Mouse (Mus musculus) layer of hippocampus, postnatal 36 days (tissue): ENCODE measurements at regions not wholly inside any gene's neighbourhood (a gene's known extent, or its start where the extent isn't known, plus 50 kb on each side); places are given as distances from the start of the nearest gene placed in this dataset.

ENCODE experiments used
- DNase-seq, 2 experiments: peaks; one replicate each; pipeline ENCODE4 v3.0.0; 2022

- no peak for DNase-seq
Observed at GRCm38 (mm10) chr2:117825088-117825487, 286.6 kb upstream of the Thbs1 start.

GRCm38 (mm10) chr2:117827278-117827677 lies 284.4 kb upstream of the Thbs1 start:
- no peak for DNase-seq

DNA sequence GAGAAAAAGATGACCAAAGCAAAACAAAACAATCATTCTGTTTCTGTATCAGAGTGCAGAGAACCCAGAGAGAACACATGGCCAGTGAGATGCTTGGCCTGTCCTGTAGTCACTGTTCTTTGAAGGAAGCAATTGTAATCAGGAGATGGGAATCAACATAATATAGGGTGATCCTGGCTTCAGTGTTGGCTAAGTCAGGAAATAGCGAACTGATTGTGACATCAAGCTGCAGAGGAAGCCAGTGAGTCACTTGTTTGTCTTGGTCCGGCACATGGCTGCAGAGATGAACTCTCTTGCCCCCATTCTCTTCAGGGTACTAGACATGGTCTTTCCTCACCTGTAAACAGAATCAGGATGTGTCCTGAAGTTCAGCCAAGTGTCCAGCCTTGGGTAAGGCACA lies 273.3 kb upstream of the Thbs1 start:
- no peak for DNase-seq

- no peak for DNase-seq
Observed at GRCm38 (mm10) chr2:117840406-117840805, 271.3 kb upstream of the Thbs1 start.

- no peak for DNase-seq
Observed at GRCm38 (mm10) chr2:117842309-117842986, 269.2 kb upstream of the Thbs1 start.

DNA sequence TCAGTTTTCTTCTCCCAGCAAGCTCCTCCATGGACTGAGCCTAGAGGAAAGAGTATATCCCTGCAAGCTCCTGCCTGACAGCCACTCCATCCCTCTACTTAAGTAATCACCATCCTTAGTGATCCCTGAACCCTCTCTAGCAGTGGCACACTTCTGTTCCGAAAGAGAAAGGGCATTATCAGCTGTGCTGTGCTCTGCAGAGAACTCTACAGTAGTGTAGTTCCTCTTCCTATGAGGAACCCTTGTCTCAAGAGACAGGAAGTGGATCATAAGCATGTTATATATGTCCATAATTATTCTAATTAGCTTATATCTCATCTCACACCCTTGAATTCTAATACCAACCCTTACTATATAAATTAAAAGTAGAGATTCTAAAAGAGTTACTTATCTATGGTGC lies 259.2 kb upstream of the Thbs1 start:
- no peak for DNase-seq

DNA sequence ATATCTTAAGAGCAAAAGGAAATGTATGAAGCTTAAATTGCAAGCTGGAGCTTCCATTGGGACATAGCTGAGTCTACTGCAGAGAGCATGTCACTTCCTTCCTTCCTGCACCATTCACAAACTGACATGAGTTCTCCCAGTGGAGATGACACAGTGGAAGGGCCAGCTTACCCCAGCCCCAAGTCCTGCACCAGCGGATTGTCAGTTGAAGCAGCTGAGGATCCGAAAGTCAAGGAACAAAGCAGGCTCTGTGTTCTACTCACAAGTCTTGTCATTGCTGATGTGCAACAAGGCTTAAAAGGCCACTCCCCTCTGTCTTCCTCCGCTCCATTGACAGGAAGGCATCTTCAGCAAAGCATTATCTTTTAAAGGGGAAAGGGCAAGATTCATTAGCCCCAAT lies 249.4 kb upstream of the Thbs1 start:
- DNase-seq, result no peak

GRCm38 (mm10) chr2:117865119-117865518 lies 246.6 kb upstream of the Thbs1 start:
- DNase-seq, result no peak

GRCm38 (mm10) chr2:117866946-117867345 lies 244.7 kb upstream of the Thbs1 start:
- no peak for DNase-seq

GRCm38 (mm10) chr2:117867409-117867808 lies 244.3 kb upstream of the Thbs1 start:
- no peak for DNase-seq

DNA sequence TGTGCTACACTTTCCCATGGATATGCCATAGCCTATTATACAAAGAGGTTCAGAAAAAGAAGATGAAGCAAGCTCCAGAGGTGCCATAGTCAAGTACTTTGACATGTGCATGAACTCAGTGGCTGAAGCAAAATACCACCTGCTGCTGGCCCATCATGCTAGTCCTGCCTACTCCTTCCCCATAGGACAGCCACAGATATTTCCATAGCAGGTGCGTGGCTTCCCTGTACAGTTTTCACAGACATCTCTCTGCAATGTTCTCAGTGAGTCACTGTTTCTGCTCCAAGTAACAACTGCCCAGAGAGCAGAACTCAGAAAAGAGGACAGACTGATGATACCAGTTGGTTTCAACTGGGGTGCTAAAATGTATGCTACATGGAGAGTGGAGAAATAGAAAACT lies 242.8 kb upstream of the Thbs1 start:
- no peak for DNase-seq

DNA sequence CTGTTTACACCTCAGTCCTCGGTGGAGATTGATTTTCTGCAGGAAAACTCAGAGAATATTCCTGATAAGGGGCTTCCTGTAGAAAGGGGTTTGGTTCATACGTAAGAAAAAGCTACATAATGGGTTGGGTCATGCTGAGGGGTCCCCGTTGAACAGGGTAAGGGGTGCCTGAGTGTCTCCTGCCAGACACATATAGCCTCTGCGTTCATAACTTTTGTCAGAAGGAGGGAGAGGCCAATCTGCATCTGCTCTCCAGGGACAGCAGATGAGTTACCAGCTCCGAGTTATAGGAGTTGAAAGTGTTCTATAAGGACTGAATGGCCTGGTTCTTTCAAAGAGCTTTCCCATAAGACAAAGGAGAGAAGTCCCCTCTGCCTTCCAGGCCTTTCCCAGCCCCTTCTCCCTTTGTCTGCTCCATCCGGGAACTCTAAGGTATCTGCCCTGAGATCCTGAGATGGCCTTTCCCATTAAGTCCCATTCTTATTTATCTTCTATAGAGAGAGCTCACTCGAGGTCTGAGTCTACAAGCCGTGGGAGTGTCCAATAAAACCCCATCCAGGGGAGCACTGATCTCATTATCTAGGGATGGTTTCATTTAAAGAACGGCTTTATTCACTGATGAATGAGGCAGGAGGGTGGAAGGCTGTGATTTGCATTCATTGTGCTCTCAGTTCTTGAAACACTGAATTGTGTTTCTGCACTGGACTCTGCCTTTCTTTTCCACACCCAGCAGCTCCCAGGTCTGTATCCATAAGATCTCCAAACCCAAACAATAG lies 240.0 kb upstream of the Thbs1 start:
- no peak for DNase-seq

DNA sequence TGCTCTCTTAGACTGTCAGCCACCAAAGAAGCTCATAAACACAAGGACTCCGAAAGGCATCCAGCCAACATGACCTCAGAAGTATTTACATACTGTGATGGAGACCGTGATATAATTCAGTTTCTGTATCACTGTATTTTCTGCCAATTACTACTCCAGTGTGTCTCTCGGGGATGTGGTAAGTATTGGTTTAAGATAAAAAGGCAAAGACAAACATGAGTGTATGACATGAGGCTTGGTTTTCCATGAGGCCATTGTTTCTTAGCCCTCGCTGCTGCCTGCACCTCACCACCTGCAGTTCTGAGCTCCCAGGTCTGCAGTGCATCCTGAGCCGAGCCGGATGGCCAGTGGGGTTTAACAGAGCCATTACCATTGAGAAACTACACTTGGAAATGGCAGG lies 233.9 kb upstream of the Thbs1 start:
- DNase-seq, result no peak

DNA sequence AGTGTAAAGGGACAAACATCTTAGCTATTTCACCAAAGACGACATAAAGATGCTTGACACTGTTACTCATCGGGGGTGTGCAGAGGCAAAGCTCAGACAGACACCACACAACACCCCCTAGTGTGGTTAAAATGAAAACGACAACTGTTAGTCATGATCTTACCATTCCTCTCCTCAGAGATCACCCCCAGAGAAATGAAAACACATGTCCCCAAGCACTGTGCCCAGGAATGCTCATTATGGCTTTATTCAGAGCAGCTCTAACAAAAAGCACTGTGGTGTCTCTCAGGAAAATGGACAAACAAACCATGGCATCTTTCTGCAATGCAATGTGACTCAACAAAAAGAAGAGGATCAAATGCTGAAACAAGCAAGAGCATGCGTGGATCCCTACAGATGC lies 229.5 kb upstream of the Thbs1 start:
- no peak for DNase-seq

DNA sequence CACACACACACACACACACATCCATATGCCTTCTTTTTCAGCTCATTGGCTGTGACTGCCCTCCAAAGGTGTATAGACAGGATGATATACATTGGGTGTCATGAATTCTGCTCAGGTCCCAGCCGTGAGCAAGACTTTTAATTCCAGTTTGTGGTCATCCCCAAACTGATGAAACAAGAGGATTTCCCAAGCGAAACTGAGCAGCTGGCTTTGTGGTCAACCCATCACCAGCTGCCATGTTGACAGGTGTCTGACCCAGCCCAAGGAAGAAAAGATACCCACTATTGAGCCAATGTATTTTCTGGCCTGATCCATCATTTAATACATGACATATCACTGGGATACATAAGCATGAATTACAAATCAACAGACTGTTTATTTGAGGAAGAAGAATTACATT lies 228.8 kb upstream of the Thbs1 start:
- DNase-seq, result no peak

DNA sequence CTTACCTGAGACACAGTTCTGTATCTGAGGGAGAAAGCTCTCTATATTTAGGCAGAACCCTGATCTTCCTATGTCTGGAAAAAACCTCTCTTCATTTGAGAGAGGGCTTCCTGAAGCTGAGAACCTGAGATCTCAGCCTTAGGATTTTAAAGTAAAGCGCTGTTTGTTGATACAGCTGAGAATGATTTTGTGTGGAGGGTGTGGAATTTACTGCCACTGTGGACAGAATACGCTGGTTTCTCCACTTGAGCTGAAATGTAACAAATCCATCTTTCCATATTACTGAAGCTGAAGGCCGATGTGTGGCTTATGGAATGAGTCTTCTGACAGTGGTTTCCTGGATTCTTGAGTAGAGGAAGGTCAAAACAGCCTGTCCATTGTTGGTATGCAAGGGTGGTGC lies 225.2 kb upstream of the Thbs1 start:
- no peak for DNase-seq

- DNase-seq, result no peak
Observed at GRCm38 (mm10) chr2:117901311-117901710, 210.4 kb upstream of the Thbs1 start.

GRCm38 (mm10) chr2:117902837-117903236 lies 208.8 kb upstream of the Thbs1 start:
- DNase-seq, result no peak

GRCm38 (mm10) chr2:117903705-117904104 lies 208.0 kb upstream of the Thbs1 start:
- no peak for DNase-seq

DNA sequence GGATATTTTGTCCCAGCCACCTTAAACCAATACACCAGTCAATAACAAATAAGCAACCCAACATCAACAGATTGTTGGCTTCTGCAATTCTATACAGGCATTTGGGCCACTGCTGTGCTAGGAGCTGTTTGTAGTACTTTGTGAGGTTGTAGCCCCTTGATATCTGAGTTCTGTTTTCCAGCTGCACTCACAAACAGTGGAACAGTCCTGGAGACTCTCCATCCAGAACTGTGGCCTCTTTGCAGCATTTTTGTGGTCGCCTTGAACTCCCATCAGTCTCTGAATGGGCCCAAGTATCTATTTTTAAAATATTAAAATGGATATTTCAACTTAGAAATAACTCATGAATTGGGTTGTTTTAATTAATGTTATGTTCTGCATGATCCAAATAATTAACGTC lies 205.2 kb upstream of the Thbs1 start:
- DNase-seq, result no peak

DNA sequence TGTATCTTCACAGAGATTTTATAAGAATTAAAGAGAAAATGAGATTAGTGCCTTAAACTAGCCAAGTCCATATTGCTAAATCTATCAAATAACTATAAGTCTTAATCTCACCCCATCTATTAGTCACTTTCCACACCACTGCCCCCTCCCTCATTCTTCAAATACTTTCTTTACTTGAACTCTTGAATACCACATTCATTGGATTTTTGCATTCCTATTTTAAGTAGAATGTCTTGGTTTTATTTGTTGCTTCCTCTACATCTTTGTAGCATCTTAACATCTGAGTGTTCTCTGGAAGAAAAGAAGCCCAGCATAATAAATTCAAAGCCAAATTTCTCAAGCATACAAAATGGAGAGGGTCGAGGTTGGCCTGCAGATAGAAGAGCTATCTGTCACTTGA lies 200.9 kb upstream of the Thbs1 start:
- DNase-seq, result no peak

GRCm38 (mm10) chr2:117912722-117913121 lies 199.0 kb upstream of the Thbs1 start:
- DNase-seq, result no peak

GRCm38 (mm10) chr2:117913846-117914245 lies 197.8 kb upstream of the Thbs1 start:
- DNase-seq, result no peak

GRCm38 (mm10) chr2:117915821-117916220 lies 195.9 kb upstream of the Thbs1 start:
- no peak for DNase-seq
